Mouse (Mus musculus) R1 (cell line): Measurements from ENCODE around the gene Tec.

Experiments used
- DNase-seq: peaks from one replicate; pipeline ENCODE4 v3.0.0-alpha.2; 2018; ENCODE audit warnings: low read depth, low spot score

The Tec gene

DNA sequence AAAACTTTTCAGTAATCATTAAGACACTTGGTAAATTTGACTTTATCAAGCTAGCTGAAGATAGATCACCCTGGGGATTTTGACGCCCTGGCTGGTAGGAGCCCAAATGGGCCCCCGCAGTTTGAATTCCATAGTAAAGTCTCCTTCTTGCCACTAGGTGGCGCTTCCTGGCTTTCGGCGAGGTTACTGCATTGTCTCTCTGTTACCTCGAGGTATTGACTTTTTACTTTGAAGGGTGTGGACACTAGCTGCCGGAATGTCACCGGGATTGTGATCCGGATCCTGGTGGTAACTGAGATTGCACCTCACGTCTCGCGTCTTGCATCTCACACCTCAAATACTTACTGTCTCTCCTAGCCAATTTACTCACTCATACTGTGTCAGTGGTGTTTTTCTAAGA, 23.3 kb upstream of the Tec start:
- peak; percentile 86 for DNase-seq

DNA sequence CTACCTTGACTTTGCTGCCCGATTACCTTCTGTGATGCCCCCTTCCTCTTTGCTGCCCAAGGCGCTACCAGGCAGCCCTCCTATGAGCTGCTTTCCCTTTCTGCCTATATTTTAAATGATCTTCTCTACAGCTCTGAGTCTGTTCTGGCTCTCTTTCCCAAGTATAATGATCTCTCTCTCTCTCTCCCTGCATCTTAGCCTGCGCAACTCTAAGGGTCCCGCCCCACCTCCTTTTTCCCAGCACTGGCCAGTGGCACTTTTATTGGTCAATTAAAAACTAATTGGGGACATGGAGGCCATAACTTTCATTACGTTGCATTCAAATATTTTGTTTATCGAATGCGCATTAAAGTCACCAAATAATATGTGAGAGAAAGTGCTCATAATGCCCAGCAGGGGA, 20.0 kb upstream of the Tec start:
- no peak for DNase-seq

DNA sequence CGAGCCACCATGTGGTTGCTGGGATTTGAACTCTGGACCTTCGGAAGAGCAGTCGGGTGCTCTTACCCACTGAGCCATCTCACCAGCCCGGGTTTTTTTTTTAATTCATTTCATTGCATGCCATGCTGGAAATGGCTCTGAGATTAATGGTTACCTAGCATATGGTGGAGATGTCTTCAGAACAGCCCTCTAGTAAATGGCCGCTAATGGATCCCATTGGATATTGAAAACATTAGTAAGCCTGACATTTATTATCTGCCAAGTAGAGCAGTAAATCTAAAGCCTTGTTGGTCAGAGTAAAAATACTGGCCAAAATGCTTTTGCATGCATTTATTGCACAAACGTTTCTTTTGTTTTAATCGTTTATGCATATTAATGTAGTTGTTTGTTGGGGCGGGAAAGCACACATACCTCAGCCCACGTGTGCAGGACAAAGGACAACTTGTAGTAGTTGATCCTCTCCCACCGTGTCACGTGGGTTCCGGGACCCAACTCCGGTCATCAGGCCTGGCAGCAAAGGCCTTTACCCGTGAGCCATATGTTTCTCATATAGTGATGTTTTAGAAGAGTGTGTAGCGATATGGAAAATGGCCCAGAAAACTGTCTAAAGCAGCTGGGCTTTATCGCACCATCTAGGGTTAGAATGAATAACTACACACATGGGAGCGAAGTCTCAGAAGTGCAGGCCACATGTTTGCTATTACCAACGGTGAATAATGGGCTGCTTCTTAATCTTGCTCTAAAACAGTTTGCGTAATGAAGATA, 18.4 kb upstream of the Tec start:
- no peak for DNase-seq

DNA sequence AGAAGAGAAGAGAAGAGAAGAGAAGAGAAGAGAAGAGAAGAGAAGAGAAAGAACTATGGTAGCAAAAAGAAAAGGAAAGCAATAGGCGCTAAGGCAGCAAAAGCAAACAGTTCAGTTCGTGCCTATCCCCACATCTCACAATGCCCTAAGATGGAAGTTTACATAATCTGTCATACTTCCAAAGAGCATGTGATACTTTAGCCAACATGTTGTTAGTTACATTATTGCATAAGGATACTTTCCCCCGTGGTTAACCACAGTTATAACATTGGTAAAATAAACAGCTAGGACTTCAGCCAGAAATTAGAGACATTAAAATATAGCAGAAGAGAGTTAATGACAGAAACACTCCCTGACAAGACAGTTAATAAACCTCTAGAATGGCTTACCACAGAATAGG, 15.4 kb upstream of the Tec start:
- no peak for DNase-seq

DNA sequence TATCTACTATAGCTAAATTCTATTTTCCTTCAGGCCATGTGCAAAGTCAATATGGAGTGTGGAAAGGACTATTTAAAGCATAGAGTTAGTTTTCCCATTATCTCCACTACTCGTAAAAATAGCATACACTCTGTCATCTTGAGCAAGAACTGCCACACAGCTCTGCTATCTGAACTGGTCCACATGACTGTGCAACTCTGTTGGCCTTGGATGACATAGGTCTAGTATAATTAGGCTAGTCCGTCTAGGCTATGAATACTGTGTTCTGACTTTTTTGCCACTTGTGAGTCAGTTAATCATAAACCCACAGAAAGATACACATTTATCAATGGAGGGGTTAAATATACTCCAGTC, 14.1 kb upstream of the Tec start:
- DNase-seq, result no peak

DNA sequence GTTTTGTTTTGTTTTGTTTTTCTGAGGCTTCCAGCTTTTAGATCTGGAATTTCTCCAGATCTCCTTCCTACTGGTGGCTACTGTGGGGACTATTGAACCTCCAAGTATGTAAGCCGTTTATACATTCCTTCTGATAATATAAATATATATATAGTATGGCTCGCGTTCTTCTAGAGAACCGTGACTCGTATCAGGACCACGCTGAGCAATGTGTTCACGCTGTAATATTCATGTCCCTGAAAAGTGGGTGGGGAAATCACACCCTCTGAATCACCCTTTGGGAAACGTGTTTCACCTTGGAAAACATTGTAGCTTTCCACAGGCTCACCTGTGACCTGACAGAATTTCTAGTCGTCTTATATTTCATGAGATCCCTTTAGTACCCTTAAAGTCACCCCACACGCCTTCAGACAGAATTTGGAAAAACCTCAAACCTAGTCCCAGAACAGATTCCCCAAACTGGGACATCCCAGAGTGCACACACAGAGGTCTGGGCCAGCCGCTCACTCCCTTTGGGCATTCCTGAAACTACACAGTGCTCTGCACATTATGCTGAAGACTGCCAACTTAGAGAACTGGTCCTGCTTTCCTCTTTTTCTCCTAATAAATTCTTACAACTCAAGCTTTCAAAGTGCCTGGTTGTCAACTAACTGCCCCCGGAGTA, 13.6 kb upstream of the Tec start:
- DNase-seq, result no peak

DNA sequence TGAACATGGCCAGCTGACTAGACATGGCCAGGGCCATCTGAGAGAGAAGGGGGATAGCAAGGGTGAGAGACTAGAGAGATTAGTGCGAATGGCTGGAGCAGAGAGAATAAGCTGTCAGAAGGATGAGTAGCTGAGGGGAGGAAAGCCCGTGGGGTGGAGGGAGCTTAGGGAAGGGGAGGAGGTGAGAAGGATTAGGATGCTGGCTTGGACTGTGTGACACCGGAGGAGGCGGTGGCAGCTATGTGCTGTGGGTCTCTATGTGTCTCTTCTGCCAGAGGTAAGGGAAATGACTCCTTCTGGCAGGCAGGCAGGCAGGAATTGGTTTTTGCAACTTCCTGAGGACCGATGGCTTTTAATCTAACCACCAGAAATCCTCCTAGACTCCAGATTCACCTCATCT, 11.5 kb upstream of the Tec start:
- DNase-seq, result no peak

DNA sequence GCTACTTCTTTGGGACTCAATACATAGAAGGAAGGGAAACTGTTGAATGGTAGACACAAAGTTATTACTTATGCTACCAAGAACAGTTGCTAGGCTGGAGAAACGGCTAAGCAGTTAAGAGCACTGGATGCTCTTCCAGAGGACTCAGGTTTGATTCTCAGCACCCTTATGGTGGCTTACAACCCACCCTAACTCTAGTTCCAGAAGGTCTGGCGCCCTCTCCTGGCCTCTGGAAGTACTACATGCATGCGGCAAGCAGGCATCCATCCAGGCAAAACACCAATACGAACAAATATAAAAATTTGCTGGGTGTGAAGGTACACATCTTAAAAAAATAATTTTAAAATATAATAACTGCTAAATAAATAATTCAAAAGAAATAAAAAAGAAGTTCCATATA, 2.8 kb upstream of the Tec start:
- peak; percentile 38 for DNase-seq

DNA sequence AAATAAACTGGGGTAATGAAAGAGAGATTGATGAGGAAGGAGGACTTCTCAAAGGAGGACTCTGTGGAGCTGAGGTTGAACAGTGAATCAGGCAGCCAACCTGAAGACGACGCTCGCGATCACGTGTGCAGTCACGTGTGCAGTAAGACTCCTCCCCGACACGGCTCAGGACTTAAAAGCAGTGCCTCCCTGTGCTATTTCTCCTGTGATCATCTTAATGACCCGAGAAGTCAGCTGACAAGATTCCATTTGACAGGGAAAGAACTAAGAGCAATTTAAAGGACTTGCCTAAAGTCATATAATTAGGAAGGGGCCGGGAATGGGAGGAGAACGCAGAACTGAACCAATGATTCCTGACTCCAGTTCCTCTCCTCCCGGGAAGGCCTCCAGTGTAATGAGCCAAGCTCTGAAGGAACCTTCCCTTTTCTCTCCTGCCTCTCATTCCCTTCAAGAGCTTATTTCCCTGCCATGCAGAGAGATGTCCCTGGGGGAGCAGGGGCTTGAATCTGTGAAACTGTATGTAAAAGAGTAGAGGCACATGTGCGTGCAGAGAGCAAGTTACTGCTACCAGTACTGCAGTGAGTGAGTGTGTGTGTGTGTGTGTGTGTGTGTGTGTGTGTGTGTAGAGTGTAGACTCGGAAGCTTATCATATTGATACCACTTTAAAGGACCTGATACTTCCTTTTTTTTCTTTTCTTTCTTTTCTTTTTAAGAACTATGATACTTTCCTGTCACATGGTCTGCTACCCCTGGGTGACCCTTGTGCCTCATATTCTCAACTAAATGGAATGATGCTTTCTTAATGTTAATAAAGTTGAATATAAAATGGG, 1.7 kb upstream of the Tec start:
- DNase-seq, result peak; percentile 65

DNA sequence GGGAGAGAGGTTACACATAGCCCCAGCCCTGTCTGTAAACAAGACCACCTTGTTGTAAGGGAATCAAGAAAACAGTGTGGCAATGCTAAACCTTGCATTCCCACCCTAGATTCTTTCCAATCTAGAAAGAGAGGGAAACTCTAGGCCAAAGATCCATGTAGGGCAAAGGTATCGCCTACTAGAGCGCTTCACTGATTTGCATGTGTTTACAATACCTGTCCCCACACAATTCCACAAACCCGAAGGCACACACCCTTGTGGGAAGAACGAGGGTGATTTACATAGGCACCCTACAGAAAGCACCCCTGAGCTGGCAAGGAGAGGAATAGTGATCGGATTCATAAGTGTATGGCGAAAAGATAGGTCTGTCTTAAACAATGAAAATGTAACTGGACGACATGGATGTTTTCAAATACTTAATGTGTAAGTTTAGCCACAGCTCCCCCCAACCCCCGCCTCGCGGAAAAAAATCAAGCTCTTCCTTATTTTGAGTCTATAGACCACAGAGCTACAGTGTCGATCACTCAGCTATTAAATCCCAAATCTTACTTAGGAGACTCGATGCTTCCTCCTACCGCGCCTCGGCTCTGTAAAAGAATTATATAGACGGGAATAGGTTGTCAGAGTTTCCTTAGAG, 1.1 kb downstream of the Tec start:
- DNase-seq, result no peak

DNA sequence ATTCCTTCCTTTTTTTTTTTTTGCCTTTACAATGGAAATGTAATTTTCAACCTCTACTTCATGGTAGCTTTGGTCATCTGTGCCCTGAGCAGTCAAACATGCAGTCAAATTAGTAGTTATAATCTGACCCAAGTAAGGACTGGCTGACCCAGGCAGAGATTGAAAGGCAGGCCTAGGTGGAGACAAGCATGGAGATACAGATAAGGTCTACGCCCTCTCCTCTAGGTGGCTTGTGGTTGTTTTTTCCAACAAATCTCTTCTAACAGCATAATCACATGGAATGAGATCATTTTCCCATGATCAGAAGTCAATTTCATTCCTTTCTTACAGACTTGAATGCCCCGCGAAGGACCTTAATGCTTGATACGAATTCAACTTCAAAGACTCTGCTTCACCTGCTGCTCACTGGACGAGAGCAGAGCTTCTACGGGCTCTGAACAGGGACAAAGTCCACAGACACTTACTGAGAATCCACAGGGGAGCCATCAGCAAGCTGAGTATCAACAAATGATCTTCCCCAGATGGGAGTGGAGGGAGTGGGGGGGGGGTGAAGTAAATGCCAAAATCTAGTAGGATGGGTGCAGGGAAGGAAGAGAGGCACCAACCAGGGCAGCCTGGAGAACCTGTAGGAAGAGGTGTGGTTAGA, 1.9 kb downstream of the Tec start:
- peak; percentile 39 for DNase-seq

DNA sequence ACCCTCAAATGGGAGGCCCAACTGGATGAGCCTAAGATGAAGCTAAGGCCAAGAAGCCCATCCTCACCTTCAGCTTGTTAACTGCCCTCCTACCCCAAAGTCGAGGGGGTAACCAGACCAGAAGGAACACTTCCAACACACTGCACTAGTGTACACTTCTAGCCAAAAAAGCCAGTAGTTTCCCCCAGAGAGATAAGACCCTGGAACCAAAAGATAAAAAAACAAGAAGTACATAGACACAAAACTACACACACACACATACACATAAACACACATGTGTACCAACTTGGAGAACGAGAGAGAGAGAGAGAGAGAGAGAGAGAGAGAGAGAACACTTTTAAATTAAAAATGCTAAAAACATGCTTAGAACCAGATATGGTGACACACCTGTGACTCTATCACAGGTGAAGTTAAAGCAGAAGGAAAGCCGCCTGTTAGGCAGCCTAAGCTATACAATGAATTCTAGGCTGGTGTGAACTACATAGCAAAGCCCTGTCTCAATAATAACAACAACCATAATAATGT, 3.6 kb downstream of the Tec start:
- DNase-seq, result no peak

DNA sequence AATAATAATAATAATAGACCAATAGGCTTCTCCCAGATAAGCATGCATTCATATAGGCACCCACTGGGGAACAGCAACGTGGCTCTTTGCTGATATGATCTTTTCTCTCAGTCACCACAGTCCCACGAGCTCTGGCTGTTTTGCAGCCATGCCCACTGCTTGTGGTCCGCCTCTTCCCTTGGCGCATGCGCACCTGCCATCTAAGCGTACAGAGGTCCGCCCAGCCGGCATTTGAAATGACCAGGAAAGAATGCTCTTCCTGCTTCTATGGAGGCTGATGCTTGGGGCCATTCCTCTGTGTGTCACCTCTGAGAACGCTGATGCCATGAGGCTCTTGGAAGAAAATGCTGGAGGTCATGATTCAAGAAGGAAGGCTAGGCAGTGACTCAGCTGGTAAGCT, 5.1 kb downstream of the Tec start:
- peak; percentile 50 for DNase-seq

DNA sequence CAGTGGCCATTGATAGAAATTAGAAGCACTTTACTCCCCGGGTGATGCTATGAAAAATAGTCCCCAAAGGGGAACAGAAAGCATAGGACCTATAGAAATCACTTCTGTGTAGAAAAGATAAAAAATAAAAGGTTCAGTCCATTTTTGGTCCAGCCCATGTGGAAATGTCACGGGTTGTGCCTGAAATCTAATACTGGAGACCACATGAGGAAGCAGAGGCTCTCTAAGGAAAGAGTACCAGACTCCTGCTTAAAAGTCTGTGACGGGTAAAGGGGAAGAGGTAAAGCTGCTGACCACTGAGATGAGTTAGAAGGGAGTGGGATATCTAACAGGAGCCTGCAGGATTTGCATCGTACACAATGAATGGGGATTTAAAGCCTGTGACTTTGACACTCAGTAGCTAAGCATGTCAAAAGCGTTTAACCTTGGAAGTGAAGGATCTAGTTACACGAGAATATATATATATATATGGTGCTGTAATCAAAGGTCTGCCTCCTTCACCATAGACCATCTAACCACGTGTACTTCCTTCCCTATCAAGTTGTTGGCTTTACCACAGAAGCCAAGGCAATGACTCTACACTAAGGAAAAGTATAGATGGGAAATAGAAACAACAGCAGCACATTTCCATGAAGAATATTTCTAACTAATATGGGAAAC, 6.4 kb downstream of the Tec start:
- no peak for DNase-seq

DNA sequence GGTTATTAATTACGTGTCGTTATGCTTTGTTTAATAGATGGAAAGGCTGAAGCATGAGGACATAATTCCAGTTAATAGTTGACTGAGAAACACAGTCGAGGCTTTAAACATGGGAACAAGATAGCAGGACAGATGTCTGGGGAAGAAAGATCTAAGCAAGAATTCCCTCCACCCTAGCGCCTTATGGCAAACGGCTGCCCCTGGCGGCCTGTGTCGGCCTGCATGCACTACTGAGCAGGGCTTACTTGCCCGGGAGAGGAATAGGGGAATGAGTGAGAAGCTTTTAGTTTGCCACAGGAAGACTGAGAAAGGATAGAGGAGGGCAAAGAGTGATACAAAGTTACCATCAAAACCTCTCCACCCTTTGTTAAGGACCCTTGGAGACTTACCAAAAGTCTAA, 7.4 kb downstream of the Tec start:
- no peak for DNase-seq

DNA sequence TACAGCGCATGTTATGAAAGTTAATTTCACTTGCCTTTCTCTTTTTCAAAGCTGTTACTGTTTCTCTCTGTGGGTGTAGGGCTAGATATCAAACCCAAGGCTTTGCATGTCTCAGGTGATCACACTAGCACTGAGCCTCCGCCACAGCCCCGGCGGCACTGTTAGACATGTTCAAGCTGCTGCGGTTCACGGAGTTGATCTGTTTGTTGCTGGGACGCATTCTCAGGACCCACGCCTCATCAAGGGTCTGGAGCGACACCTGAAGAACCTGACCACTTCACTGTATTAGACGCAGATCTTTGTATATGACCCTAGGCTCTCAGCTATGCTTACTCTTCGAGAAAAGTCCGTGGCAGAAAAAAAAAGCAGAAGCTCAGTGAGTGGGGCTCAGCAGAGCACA, 10.0 kb downstream of the Tec start:
- no peak for DNase-seq

DNA sequence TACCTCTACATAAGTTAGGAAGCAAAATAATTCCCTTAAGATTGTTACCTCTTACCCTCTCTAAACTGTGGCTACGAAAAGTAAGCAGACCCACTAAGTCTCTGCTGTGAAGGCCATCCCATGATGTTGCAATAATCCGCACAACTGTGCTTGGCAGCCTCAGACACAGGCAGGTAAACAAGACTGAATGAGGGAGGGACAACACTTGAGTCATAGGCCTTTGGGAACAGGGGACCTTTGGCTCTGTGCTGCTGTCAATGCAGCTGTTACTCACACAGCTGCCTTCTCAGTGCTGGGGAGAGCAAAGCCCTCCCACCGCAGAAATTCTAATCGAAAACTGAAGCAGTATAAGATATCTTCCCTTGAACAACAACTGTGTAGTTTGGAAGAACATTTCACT, 10.5 kb downstream of the Tec start:
- DNase-seq, result no peak

DNA sequence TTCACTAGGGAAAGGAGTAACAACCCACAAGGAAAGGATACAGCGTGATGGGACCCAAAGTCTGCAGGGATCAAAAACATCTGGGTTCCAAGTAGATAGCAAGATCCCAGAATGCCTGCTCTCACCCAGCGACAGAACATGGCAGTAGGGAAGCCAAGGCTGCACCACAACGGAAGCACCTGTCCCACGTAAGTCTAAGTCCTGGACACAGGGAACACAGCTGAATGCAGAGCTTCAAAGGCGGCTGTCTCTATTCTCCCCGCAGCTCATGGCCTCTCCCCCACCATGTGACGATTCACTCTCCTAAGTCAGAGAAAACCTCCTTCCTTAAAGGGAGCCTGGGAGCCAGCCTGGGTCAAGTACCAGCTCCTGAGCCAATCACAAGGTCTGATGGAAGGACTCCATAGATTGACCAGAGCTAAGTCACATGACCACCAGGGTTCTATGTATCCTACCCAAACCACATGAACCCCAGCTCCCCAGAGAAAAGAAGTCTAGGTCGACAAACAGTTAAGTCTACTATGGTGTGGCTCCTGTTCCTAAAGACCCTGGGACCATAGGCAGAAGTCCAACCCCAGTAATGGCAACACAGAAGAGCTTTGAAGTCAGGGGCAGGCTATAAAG, 11.9 kb downstream of the Tec start:
- no peak for DNase-seq

DNA sequence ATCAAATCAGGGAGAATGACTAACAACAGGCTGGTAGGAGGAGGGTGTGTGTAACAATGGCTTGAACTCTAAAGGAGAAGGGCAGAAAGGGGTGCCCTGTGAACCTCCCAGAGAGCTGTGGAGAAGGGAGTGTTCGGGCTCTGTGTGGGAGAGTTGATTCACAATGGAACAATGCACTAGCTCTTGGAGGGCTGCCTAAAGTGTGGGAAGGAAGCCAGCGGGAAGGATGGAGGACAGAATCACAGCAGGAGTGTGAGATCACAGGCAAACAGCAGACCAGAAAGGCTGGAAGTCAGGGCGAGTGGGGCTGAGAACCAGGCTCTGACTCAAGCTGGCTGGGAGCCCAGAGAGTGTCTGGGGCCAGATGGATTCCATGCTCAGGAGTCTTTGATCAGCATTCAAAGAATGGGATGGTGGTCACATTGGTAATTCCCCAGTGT, 12.6 kb downstream of the Tec start:
- peak; percentile 75 for DNase-seq
